Mouse (Mus musculus) T-helper 1 cell (primary cell): ENCODE results near the gene Tspan9.

ENCODE experiments used
- in situ Hi-C: fragments of 300-600 bp; cut with MboI, MseI; formaldehyde crosslinking; loops from one replicate; pipeline ENCODE4 v1.15.1; 2025; ENCODE audit warnings: high pct_unique_total_duplicates

The Tspan9 gene

GRCm38 (mm10) chr6:128076104-128077020 lies 67.0 kb downstream of the Tspan9 start:
- in situ Hi-C loops, result no loop called here

GRCm38 (mm10) chr6:128075453-128076003 lies 67.9 kb downstream of the Tspan9 start:
- in situ Hi-C loops, result no loop called here

GRCm38 (mm10) chr6:128070921-128071558 lies 72.4 kb downstream of the Tspan9 start:
- in situ Hi-C loops, result no loop called here

GRCm38 (mm10) chr6:128070072-128070872 lies 73.1 kb downstream of the Tspan9 start:
- in situ Hi-C loops, result no loop called here

- in situ Hi-C loops, result no loop called here
These were observed 75.2 kb downstream of the Tspan9 start for GRCm38 (mm10) chr6:128068144-128068543.

GRCm38 (mm10) chr6:128065982-128066381 lies 77.4 kb downstream of the Tspan9 start:
- in situ Hi-C loops, result no loop called here

GRCm38 (mm10) chr6:128063501-128063900 lies 79.9 kb downstream of the Tspan9 start:
- in situ Hi-C loops, result no loop called here

- in situ Hi-C loops, result no loop called here
These were observed 80.6 kb downstream of the Tspan9 start for GRCm38 (mm10) chr6:128062784-128063183.

GRCm38 (mm10) chr6:128062216-128062615 lies 81.2 kb downstream of the Tspan9 start:
- in situ Hi-C loops, result no loop called here

- in situ Hi-C loops, result no loop called here
These were observed 82.1 kb downstream of the Tspan9 start for GRCm38 (mm10) chr6:128061342-128061741.

- in situ Hi-C loops, result no loop called here
These were observed 84.8 kb downstream of the Tspan9 start for GRCm38 (mm10) chr6:128058570-128058969.

GRCm38 (mm10) chr6:128058157-128058556 lies 85.2 kb downstream of the Tspan9 start:
- in situ Hi-C loops, result no loop called here

- in situ Hi-C loops, result no loop called here
These were observed 90.2 kb downstream of the Tspan9 start for GRCm38 (mm10) chr6:128053000-128053732.

- in situ Hi-C loops, result no loop called here
These were observed 95.7 kb downstream of the Tspan9 start for GRCm38 (mm10) chr6:128047671-128048070.

- in situ Hi-C loops, result no loop called here
These were observed 96.2 kb downstream of the Tspan9 start for GRCm38 (mm10) chr6:128047239-128047638.

GRCm38 (mm10) chr6:128046799-128047198 lies 96.6 kb downstream of the Tspan9 start:
- in situ Hi-C loops, result no loop called here

- in situ Hi-C loops, result no loop called here
These were observed 98.7 kb downstream of the Tspan9 start for GRCm38 (mm10) chr6:128044691-128045090.

GRCm38 (mm10) chr6:128043486-128043885 lies 99.9 kb downstream of the Tspan9 start:
- in situ Hi-C loops, result no loop called here

- in situ Hi-C loops, result no loop called here
These were observed 101.6 kb downstream of the Tspan9 start for GRCm38 (mm10) chr6:128041836-128042235.

GRCm38 (mm10) chr6:128039077-128039766 lies 104.2 kb downstream of the Tspan9 start:
- in situ Hi-C loops, result no loop called here
